Mouse (Mus musculus) left cerebral cortex, adult 9 months (tissue): ENCODE data around the gene Fbln2.

ENCODE experiments used
- DNase-seq, 2 experiments: peaks; one replicate each; pipeline ENCODE4 v3.0.0; 2022; ENCODE audit warnings: low spot score in 2 of 2

Fbln2 gene

DNA sequence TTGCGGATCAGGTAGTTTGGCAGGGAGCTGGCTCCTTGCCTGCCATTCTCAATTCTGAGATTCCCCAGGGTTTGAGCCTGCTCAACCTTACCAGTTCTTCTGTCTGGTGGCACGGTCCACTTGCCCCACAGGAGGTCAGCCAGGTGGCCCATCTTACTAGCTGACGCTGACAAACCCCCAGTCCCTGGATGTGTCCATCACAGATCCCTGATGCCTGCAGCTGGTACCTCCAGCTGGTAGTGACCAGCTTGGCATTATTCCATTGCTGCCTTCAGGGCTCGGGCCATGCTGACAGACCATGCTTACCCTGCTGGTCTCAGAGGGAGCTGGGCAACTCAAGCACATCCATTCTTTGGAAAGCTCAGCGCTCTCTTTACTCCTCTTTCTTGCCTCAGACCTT, 18.7 kb downstream of the Fbln2 start:
- no peak for DNase-seq

DNA sequence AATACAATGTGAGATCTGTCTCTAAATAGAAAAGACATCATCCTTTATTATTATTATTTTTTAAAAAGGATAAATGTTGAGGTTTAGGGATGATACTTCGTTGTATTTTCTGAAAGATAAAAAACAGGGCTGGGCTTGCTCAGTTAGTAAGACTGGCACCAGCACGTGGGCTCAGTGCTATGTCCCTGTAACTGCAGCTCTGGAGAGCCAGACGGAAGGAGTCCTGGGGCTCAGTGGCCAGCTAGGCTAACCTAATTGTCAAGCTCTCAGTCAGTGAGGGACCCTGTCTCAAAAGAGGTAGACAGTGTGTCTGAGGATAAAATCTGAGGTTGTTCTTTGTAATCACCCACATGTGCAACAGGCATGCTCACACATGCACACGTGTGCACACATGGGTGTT, 19.3 kb downstream of the Fbln2 start:
- no peak for DNase-seq

DNA sequence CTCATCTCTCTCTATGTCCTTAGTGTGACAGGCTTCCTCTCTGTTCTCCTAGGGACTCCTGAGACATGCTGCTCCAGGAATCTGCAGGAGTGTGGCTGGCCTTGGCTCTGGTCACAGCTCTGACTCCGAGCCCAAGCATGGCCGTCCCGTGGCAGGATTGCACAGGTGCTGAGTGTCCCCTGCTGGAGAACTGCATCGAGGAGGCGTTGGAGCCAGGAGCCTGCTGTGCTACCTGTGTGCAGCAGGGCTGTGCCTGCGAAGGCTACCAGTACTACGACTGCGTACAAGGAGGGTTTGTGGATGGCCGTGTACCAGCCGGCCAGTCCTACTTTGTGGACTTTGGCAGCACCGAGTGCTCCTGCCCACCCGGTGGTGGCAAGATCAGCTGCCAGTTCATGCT, 20.8 kb downstream of the Fbln2 start:
- DNase-seq: no peak

DNA sequence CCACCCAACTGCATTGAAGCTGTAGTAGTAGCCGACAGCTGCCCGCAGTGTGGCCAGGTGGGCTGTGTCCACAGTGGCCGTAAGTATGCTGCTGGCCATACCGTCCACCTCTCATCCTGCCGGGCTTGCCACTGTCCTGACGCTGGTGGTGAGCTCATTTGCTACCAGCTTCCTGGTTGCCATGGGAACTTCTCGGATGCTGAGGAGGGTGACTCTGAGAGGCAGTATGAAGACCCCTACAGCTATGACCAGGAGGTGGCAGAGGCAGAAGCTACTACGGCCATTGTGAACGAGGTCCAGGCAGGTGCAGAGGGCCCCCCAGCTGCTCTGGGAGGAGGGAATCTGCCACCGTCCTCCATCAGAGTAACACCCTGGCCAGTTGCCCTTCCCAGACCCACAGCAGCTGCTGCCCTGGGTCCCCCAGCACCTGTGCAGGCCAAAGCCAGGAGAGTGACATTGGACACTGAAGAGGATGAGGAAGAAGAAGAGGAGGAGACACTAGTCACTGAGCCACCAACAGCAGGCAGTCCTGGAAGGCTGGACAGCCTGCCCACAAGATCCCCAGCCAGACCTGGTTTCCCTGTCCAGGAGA, 21.3 kb downstream of the Fbln2 start:
- no peak for DNase-seq

DNA sequence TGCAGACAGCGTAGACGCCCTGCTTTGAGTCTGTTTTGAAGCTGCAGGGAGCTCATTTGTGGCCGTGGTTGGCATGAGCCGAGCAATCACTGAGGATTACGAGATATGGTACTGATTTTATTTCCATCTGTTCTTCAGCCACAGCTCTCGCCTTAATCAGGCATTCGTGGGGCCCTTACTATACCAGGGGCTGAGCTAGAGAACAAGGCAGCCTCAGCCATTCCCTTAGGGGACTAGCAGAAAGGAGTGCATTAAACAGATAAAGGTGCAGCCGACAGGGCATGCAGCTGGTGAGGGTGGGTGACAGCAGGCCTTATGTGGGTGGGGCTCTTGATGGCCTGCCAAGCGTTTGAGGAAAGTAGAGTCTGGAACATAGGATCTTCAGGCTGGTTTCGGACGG, 23.8 kb downstream of the Fbln2 start:
- DNase-seq: no peak

DNA sequence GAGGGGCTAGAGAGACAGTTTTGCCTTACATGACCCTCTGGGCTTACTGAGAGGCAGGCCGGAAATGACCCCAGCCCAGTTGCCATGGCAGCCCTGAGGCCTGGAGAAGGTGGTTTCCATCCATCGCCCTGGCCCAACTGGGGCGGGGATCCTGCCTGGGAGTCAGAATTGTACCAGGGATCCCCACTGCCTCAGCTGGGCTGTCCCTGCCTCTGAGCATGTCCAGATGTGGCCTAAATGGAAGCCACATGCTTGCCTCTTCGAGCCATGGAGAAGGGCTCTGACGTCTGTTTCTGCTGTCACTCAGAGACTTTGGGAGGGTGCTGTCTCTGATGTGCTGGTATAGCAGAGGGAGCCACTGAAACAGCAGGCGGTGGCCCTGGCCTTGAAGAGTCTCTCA, 24.2 kb downstream of the Fbln2 start:
- no peak for DNase-seq

DNA sequence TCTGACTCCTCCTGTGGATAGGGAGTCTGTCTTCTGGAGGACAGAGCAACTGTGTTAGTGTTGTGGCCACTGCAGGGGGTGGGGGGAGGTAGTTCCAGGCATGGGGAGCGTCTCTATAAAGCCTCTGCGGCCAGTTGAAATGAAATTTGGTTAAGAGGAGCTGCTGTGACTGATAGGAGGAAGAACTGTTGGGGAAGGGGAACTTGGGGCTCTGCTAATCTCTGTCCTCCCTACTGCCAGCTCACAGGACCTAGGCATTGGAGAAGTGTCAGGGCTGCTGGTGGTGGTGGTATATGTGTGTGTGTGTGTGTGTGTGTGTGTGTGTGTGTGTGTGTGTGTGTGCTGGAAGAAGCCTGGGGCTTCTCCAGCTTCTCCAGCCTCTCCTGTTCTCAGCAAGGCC, 25.0 kb downstream of the Fbln2 start:
- DNase-seq: no peak

DNA sequence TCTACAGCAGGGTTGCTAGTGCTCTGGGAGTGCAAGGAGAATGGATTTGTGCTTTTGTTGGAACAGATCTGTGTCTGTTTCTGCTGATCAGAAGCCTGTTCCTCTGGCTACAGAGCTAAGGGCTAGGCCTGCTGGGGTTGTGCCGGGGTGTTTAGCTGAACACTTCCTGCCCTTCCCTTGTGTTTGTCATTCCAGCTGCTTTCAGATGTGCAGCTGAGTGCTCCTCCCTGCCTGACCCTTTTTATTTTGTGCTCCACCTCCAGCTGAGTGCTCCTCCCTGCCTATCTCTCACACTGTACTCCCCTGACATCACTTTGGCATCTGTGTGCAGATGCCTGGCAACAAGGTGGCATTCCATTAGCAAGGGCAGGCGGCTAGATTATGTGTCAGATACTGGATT, 28.3 kb downstream of the Fbln2 start:
- no peak for DNase-seq

DNA sequence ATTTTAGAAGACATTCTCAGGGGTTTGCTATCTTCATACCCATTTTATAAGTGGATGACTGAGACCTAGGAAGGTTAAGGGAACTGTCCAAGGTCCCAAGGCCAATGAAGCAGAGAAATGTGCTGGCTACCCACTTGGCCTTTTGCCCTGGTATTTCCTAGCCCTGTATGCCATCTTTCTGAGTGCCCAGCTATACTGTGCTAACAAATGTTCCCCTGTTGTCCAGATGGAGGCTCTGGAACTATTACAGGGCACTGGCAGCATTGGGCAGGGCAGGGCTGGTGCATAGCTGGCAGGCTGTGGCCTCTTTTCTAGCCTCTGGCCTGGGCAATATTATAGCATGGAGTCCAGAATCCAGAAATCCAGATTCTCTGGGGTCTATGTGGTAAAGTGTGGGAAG, 28.7 kb downstream of the Fbln2 start:
- no peak for DNase-seq

DNA sequence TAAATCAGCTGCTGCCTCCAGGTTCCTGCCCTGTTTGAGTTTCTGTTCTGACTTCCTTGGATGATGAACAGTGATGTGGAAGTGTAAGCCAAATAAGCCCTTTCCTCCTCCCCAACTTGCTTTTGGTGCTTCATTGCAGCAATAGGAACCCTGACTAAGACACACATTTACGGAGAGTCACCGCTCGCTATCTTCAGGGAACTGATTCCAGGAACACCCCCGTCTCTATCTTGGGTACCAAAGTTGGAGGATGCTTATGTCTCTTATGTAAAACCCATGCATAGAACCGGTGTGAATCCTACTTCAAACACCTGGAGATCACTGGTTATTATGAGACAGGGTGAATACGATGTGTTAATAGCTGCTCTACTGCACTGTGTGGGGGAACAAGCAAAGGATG, 31.1 kb downstream of the Fbln2 start:
- peak; percentile 76 to 78 for DNase-seq

DNA sequence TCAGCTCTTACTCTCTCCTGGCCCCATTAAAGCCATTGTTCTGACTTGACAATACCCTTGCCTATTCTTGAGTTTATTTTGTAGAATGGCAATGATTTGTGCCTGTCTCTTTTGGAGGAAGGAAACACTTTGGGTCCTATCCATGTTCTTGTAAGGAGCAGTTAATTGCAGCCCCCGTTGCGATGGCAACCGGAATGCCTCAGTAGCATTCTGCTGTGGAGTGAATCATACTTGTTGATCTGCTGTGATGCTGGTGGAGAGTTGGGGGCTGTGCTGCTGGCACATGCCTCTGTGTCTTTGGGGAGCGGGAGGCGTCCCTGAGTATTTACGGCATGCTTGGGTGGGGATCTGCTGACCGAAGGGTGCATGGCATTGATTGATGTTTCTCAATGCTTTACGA, 32.1 kb downstream of the Fbln2 start:
- DNase-seq: peak in 1 of 2 experiments; percentile 73

DNA sequence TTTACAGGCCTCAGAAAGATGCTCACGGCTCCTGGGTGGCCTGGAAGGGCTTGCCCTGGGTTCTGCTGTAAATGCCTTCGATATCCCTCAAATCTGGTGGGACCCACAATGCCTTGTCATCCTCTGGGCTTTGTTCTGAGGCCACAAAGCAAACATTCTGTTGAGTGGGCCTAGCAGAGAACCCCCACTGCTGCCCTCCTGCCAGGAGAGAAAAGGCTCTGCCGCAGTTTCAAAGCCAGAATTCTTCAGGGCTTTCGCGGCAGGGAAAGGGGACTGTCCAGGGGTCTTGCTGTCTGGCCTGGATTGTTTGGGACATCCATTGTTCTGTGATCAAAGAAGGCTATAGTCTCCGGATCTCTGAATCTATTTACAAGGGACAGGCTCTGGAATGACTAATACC, 33.1 kb downstream of the Fbln2 start:
- no peak for DNase-seq

DNA sequence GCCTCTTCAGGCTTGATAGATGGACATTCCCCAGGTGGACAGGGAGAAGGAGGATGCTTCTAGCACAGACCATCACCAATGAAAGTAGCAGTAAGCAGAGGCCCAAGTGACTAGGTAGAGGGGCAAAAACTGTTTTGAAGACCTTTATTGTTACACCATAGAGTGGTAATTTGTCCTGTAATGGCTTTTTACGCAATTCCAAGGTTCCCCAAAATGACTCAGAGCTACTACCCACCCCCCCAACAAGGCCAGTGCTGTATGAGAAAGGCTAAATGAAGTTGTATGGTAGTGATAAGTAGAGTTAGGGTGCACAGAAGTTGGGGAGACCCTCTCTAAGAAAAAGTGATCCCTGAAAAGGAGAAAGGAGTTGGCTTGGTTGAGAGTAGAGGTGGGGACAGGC, 35.1 kb downstream of the Fbln2 start:
- DNase-seq: no peak

DNA sequence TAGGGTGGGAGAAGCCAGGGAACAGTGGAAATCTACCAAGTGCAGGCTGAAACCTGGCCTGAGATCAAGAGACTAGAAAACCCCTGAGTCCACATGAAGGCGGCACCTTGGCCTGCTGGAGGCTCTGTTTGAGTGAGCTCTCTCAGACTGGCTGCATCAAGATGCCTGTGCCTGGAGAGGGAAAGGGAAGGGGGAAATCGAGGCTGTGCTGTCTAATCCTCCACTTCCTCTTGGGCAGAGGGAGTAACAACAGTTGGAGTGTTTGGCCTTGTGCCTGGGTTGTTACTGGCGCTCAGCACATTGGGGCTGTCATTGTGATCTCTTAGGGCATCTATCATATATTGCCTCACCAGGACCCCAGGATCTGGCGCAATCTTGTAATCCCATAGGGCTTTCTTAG, 36.4 kb downstream of the Fbln2 start:
- no peak for DNase-seq

DNA sequence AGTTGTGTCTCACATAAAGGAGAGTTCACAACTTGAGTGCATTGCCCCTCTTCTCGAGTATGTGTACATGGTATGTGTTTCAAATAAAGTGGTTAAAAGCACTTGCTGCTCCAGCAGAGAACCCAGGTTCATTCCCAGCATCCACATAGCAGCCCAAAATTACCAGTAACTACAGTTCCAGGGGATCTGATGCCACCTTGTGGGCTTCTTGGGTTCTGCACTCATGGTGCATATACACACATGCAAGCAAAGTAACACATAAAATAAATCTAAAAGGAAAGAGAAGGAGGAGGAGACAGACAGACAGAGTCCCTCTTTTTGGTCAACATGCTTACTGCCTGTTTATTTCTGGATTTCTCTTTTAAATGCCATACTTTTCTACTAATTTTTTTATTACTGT, 37.5 kb downstream of the Fbln2 start:
- DNase-seq: no peak

DNA sequence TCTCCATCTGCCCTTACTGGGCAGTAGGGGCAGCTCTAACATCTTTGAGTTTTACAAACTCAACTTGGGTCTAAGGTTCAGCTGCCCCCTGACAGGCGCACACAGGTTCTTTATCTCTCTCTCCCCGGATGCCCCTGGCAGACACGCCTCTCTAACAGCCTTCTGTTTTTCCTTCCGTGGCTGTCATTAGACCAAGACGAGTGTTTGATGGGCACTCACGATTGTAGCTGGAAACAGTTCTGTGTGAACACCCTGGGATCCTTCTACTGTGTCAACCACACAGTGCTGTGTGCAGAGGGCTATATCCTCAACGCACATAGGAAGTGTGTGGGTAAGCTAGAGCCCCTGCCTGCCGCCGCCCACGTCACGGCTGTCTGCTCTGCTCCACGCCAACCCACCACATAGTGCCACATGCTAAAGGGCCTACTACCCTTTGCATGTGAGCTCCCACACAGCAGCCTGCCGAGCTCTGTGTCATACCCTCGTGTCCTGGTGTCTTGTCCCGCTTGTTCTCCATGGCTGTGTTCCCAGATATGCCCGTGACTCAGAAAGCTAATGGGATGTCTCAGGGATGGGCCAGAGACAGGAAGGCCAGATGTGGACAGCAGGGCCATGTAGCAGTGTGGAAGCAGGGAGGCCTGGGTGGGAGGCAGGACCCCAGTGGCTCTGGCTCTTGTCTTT, 47.3 kb downstream of the Fbln2 start:
- DNase-seq: peak; percentile 62 to 79

DNA sequence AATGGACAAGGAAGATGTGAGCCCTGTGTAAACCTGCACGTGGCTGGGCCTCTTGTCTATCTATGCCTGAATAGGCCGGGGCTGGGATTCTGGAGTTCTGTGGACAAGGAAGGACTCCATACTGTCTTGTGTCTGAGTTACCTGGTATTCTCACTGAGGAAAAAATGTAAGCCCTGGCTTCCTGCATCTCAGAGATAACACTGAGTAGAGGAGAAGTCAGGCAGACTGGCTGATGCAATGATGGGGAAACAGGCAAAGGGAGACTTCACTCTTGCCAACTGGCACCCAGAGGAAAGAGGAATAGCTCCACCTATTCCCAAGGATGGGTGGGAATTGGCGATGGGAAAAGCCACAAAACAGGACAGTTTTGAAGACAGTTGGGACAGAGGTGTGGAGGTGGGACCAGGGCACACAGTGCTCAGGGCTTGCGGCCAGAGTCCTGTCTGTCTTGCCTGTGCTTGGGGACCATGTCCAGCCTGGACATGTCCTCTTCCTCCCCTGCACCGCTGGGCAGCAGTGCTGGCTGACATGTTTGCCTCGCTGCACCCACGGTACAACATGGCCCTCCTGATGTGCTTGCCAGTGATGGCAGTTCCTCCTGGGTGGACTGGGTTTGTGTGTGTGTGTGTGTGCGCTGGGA, 48.2 kb downstream of the Fbln2 start:
- no peak for DNase-seq

DNA sequence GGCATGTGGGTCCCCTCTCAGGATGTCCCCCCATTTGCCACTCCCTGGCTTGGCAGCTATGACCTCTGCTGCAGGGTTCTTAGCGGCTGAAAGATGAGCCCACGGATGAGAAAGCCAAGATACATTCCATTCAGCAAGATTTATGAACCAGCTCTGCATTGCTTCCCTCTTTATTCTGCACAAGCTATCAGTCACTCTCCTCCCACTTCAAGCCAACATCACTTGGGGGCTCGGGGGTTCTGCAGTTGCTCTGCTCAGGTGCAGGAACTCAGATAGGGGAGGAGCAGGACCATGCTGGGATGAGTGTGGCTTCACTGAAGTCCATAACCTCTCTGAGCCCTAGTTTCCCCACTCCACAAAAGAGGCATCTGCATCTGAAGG, 48.7 kb downstream of the Fbln2 start:
- DNase-seq: no peak

DNA sequence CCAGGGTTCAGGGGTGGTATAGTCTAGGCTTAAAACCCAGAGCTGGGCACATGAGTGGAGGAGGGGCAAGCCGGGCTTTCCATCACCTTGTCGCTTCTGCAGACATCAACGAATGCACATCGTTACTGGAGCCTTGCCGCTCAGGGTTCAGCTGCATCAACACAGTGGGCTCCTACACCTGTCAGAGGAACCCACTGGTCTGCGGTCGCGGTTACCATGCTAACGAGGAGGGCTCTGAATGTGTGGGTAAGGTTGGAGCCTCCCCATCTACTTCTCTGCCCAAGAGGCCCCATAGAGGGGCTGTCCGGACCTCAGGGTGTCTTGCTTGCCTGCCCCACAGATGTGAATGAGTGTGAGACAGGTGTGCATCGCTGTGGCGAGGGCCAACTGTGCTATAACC, 53.4 kb downstream of the Fbln2 start:
- no peak for DNase-seq

DNA sequence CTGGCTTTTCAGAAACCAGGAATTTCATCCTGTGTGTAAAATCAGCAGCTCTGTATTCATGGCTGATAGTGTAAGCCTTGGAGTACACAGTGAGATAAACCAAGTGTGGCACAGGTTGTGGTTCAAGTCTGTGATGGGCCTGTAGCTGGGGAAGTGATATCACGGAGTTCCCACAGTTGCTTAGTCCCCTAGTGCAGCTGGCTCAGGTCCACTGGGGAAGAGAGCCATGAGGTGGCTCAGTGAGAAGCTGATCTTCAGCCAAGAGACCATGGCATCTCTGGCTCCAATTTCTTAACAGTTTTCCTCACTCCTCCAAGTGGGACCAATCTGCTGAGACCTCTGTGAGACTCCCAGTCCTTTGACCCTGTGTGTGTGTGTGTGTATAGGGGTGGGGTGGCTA, 54.4 kb downstream of the Fbln2 start:
- DNase-seq: no peak

DNA sequence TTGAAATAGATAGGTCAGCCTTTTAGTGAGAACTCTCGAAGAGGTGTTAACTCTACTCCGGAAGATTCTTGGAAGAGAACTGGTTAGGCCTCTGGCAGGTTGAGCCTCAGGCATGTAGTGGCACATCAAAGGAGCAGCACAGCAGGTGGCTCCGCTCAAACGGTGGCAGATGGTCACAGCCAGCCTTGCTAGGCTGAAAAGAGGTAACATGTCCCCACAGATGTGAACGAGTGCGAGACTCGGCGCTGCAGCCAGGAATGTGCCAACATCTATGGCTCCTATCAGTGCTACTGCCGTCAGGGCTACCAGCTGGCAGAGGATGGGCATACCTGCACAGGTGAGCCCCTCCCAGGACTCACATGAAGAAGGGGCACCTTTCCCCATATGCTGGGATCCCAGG, 56.1 kb downstream of the Fbln2 start:
- no peak for DNase-seq

DNA sequence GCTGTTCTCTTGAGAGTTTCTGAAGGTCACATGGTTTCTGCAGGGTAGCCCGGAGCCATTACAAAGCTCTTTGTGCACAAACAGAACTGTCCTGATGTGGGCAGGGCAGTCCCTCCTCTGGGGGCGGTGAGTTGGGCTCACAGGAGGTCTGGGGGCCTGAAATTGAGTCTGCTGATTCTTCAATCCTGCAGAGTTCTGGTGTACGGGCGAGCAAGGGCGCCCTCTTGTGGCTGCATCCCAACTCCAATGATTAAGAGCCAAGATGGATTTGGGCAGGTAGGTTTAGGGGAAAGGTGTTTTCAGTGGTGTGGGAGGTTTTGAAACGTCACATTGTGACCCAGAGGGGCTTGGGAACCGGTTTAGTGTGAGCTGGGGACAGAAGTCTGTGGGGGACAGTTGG, 65.3 kb downstream of the Fbln2 start:
- peak in 1 of 2 experiments; percentile 71 for DNase-seq

DNA sequence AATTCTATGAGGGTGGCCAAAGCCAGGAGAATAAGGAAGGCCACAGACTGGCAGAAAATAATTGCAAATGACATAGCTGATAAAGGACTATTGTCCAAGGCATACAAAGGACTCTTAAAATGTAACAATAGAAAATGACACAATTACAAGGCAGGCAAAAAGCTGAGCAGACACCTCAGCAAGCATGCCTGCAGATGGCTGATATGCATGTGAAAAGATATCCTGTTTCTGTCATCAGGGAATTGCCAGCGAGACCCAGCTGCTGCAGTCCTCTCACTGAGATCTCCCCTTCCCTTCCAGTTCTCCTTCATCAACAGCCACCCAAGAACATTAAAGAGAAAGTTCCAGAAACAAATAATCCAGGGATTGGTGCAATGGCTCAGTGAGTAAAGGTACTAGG, 66.0 kb downstream of the Fbln2 start:
- DNase-seq: no peak

DNA sequence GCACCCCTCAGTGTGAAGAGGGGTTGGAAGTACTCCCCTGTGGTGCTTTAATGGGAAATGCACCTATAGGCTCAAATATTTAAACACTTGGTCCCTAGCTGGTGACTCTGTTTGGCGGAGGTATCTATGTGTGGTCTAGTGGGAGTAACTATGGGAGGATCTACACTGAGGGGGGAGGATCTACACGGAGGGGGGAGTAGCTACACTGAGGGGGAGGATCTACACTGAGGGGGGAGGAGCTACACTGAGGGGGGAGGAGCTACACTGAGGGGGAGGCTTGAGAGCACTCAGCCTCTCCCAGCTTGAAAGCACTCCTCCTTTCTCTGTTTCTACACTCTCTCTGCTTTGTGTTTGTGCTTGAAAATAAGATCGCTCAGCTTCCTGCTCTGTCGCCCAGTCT, 67.2 kb downstream of the Fbln2 start:
- no peak for DNase-seq
